In genomic region chr1:169485408-169485885, GRCm38 (mm10) we compare ENCODE assay signal across 10 mouse cellular contexts. TPM values are rescaled to one million over a fixed set of nuclear protein-coding genes. Genes with fewer than 3 reads are reported as not detected.
DNase-seq lines count a peak whose midpoint lies in the region; ATAC-seq lines count a peak whose summit lies in the region.
"Had no signal": no experiment of that assay in that cellular context is flagged by ENCODE, and none has a peak within 500 bp of the region (broad histone marks: within the 10 kb centered on the region; RNA-seq: fewer than 3 reads in every experiment).

No protein-coding gene starts in this region.

- DNase-seq in cerebellum, adult 11-12 months: peak; percentile 28
- peak; percentile 78 for DNase-seq in brain, adult 2 months (ENCODE audit: low read depth, low spot score)
- DNase-seq in frontal cortex, postnatal 10 days (ENCODE audit: low spot score in 2 of 2): peak; percentile 34 to 59
- no peak for DNase-seq in embryo, embryonic 9.5 days (ENCODE audit: extremely low spot score)
- DNase-seq in yolk sac, embryonic 10.5 days (ENCODE audit: low spot score): no peak
- no peak for DNase-seq in gastrocnemius, postnatal 36 days
- DNase-seq: heart, postnatal 36 days had no signal

- no peaks in the 10 kb centered on the region for H3K36me3 ChIP-seq in midbrain, embryonic 15.5 days (replicated peaks)
- H3K36me3 ChIP-seq: limb, embryonic 15.5 days had no signal

- H3K4me3 ChIP-seq in midbrain, embryonic 15.5 days: no peak overlapping the region
- H3K4me3 ChIP-seq: limb, embryonic 15.5 days had no signal

- H3K27ac ChIP-seq in midbrain, embryonic 15.5 days: peak overlapping the region; percentile 55
- H3K27ac ChIP-seq: limb, embryonic 15.5 days had no signal

- no peaks in the 10 kb centered on the region for H3K27me3 ChIP-seq in midbrain, embryonic 15.5 days (replicated peaks)
- H3K27me3 ChIP-seq: limb, embryonic 15.5 days had no signal

- 40% methylated on average over 6 of the region's 6 CpGs for WGBS in midbrain, embryonic 15.5 days

- H3K4me1 ChIP-seq in midbrain, embryonic 15.5 days: peaks cover 4% of the 10 kb centered on the region; the same call in 1 of the 2 replicates
- H3K4me1 ChIP-seq: limb, embryonic 15.5 days had no signal

- no peak for ATAC-seq in cerebellum, adult (ENCODE audit: insufficient number of reproducible peaks, low FRiP score, low TSS enrichment)
- ATAC-seq in midbrain, embryonic 15.5 days (replicated peaks): peak; percentile 81

- intact Hi-C loops in gastrocnemius, postnatal 36 days (cut with DNase I): no loop called here

- no peak overlapping the region for H3K9ac ChIP-seq in midbrain, embryonic 15.5 days
- H3K9ac ChIP-seq: limb, embryonic 15.5 days had no signal

- no peaks in the 10 kb centered on the region for H3K9me3 ChIP-seq in midbrain, embryonic 15.5 days
- H3K9me3 ChIP-seq: limb, embryonic 15.5 days had no signal

- no peak overlapping the region for H3K4me2 ChIP-seq in midbrain, embryonic 15.5 days
- H3K4me2 ChIP-seq: limb, embryonic 15.5 days had no signal

RNA-seq across cellular contexts. Expression of gene Nuf2, which starts 45.8 kb away (rescaled TPM):
- polyA plus RNA-seq in midbrain, embryonic 15.5 days (2015; fragmentation: Nextera tagmentation; extraction: Ambion mirVana): 9.8 and 10.6 TPM in 2 replicates
- under 1 TPM; 0.69 to 0.76 TPM for total RNA-seq in gastrocnemius, postnatal 36 days (2021)

Comparison
In these comparisons a context has a peak if more than half of its experiments do, and no peak if none do; other contexts are left out.
1. DNase-seq: peak in cerebellum, adult 11-12 months (single experiment), brain, adult 2 months (single experiment) and frontal cortex, postnatal 10 days (2 of 2); none in embryo, embryonic 9.5 days (single experiment), yolk sac, embryonic 10.5 days (single experiment) and gastrocnemius, postnatal 36 days (0 of 2).